Mouse (Mus musculus): ENCODE measurements around the gene Cog7. TPM values are rescaled to one million over a fixed set of nuclear protein-coding genes. Genes with fewer than 3 reads are reported as not detected.
A peak's percentile ranks its signal among the peaks of the same experiment; 100 is the strongest.

Cog7 gene
- polyA plus RNA-seq, 1 experiment from 2014 or later: 21.8 TPM

- no peak overlapping the region for H3K27ac ChIP-seq
- ATAC-seq (ENCODE audit: low FRiP score, low read depth): no peak
- H3K9me3 ChIP-seq: no peaks in the 10 kb centered on the region
- WGBS: 92% methylated on average over 5 of the region's 5 CpGs
- H3K9ac ChIP-seq: no peak overlapping the region
- H3K4me3 ChIP-seq: no peak overlapping the region
- H3K4me2 ChIP-seq (replicated peaks): no peak overlapping the region
- peaks cover 25% of the 10 kb centered on the region for H3K36me3 ChIP-seq
- H3K4me1 ChIP-seq: no peaks in the 10 kb centered on the region
- no peaks in the 10 kb centered on the region for H3K27me3 ChIP-seq (replicated peaks)
Measured at GRCm38 (mm10) chr7:121946196-121946595, 35.3 kb downstream of the Cog7 start.

- no peak overlapping the region for H3K4me3 ChIP-seq
- H3K4me2 ChIP-seq (replicated peaks): no peak overlapping the region
- H3K4me1 ChIP-seq: peaks cover 4% of the 10 kb centered on the region; the same call in 1 of the 2 replicates
- peaks cover 17% of the 10 kb centered on the region for H3K36me3 ChIP-seq
- 95% methylated on average over 2 of the region's 2 CpGs for WGBS
- H3K9ac ChIP-seq: no peak overlapping the region
- H3K27me3 ChIP-seq (replicated peaks): no peaks in the 10 kb centered on the region
- no peaks in the 10 kb centered on the region for H3K9me3 ChIP-seq
- no peak for ATAC-seq (ENCODE audit: low FRiP score, low read depth)
- no peak overlapping the region for H3K27ac ChIP-seq
Measured at GRCm38 (mm10) chr7:121942371-121942770, 39.1 kb downstream of the Cog7 start.

GRCm38 (mm10) chr7:121941640-121942039 lies 39.9 kb downstream of the Cog7 start:
- H3K36me3 ChIP-seq: peaks cover 20% of the 10 kb centered on the region
- no peak overlapping the region for H3K4me2 ChIP-seq (replicated peaks)
- peaks cover 11% of the 10 kb centered on the region; the same call in 1 of the 2 replicates for H3K4me1 ChIP-seq
- no peak overlapping the region for H3K27ac ChIP-seq
- 89% methylated on average over 3 of the region's 3 CpGs for WGBS
- H3K4me3 ChIP-seq: no peak overlapping the region
- H3K27me3 ChIP-seq (replicated peaks): no peaks in the 10 kb centered on the region
- ATAC-seq (ENCODE audit: low FRiP score, low read depth): no peak
- no peaks in the 10 kb centered on the region for H3K9me3 ChIP-seq
- no peak overlapping the region for H3K9ac ChIP-seq

- ATAC-seq (ENCODE audit: low FRiP score, low read depth): no peak
- Histone ChIP-seq H3K27ac (no peak overlapping the region), H3K9ac (no peak overlapping the region), H3K9me3 (no peaks in the 10 kb centered on the region), H3K4me3 (no peak overlapping the region), H3K27me3 (replicated peaks) (no peaks in the 10 kb centered on the region), H3K4me2 (replicated peaks) (no peak overlapping the region), H3K36me3 (peaks cover 20% of the 10 kb centered on the region), H3K4me1 (peaks cover 11% of the 10 kb centered on the region; the same call in 1 of the 2 replicates)
- WGBS: 94% methylated on average over 3 of the region's 3 CpGs
Measured at GRCm38 (mm10) chr7:121941016-121941415, 40.5 kb downstream of the Cog7 start.

- no peak overlapping the region for H3K9ac ChIP-seq
- peak; percentile 79 for ATAC-seq (ENCODE audit: low FRiP score, low read depth)
- H3K4me2 ChIP-seq (replicated peaks): no peak overlapping the region
- peaks cover 11% of the 10 kb centered on the region; the same call in 1 of the 2 replicates for H3K4me1 ChIP-seq
- no peak overlapping the region for H3K4me3 ChIP-seq
- no peaks in the 10 kb centered on the region for H3K9me3 ChIP-seq
- peaks cover 20% of the 10 kb centered on the region for H3K36me3 ChIP-seq
- no peaks in the 10 kb centered on the region for H3K27me3 ChIP-seq (replicated peaks)
- WGBS: 45% methylated on average over 4 of the region's 4 CpGs
- no peak overlapping the region for H3K27ac ChIP-seq
Measured at GRCm38 (mm10) chr7:121939729-121940128, 41.8 kb downstream of the Cog7 start.

- no peak overlapping the region for H3K9ac ChIP-seq
- H3K27me3 ChIP-seq (replicated peaks): no peaks in the 10 kb centered on the region
- H3K36me3 ChIP-seq: peaks cover 20% of the 10 kb centered on the region
- no peak for ATAC-seq (ENCODE audit: low FRiP score, low read depth)
- no peak overlapping the region for H3K4me2 ChIP-seq (replicated peaks)
- no peak overlapping the region for H3K4me3 ChIP-seq
- H3K4me1 ChIP-seq: peaks cover 11% of the 10 kb centered on the region; the same call in 1 of the 2 replicates
- WGBS: 33% methylated on average over 6 of the region's 6 CpGs
- H3K9me3 ChIP-seq: no peaks in the 10 kb centered on the region
- no peak overlapping the region for H3K27ac ChIP-seq
Measured at GRCm38 (mm10) chr7:121939244-121939643, 42.3 kb downstream of the Cog7 start.

GRCm38 (mm10) chr7:121938124-121938891 lies 43.2 kb downstream of the Cog7 start:
- Histone ChIP-seq H3K36me3 (peaks cover 15% of the 10 kb centered on the region), H3K4me3 (no peak overlapping the region), H3K4me1 (peaks cover 11% of the 10 kb centered on the region; the same call in 1 of the 2 replicates), H3K4me2 (replicated peaks) (no peak overlapping the region), H3K27ac (no peak overlapping the region), H3K27me3 (replicated peaks) (no peaks in the 10 kb centered on the region), H3K9ac (no peak overlapping the region), H3K9me3 (no peaks in the 10 kb centered on the region)
- 74% methylated on average over 8 of the region's 8 CpGs for WGBS
- no peak for ATAC-seq (ENCODE audit: low FRiP score, low read depth)

- WGBS: 77% methylated on average over 14 of the region's 14 CpGs
- no peak for ATAC-seq (ENCODE audit: low FRiP score, low read depth)
- peaks cover 7% of the 10 kb centered on the region; the same call in 1 of the 2 replicates for H3K36me3 ChIP-seq
- H3K4me3 ChIP-seq: no peak overlapping the region
- H3K4me1 ChIP-seq: peaks cover 11% of the 10 kb centered on the region; the same call in 1 of the 2 replicates
- no peak overlapping the region for H3K27ac ChIP-seq
- H3K4me2 ChIP-seq (replicated peaks): no peak overlapping the region
- H3K9me3 ChIP-seq: no peaks in the 10 kb centered on the region
- H3K9ac ChIP-seq: no peak overlapping the region
- H3K27me3 ChIP-seq (replicated peaks): no peaks in the 10 kb centered on the region
Measured at GRCm38 (mm10) chr7:121936861-121937630, 44.5 kb downstream of the Cog7 start.

GRCm38 (mm10) chr7:121935906-121936794 lies 45.4 kb downstream of the Cog7 start:
- H3K4me1 ChIP-seq: peaks cover 11% of the 10 kb centered on the region; the same call in 1 of the 2 replicates
- H3K9me3 ChIP-seq: no peaks in the 10 kb centered on the region
- H3K36me3 ChIP-seq: peaks cover 5% of the 10 kb centered on the region; the same call in 1 of the 2 replicates
- no peak overlapping the region for H3K4me3 ChIP-seq
- H3K9ac ChIP-seq: no peak overlapping the region
- no peak overlapping the region for H3K27ac ChIP-seq
- no peak for ATAC-seq (ENCODE audit: low FRiP score, low read depth)
- H3K4me2 ChIP-seq (replicated peaks): no peak overlapping the region
- no peaks in the 10 kb centered on the region for H3K27me3 ChIP-seq (replicated peaks)
- WGBS: 79% methylated on average over 12 of the region's 12 CpGs

- no peaks in the 10 kb centered on the region for H3K9me3 ChIP-seq
- peaks cover 15% of the 10 kb centered on the region for H3K36me3 ChIP-seq
- no peak for ATAC-seq (ENCODE audit: low FRiP score, low read depth)
- peaks cover 11% of the 10 kb centered on the region; the same call in 1 of the 2 replicates for H3K4me1 ChIP-seq
- no peak overlapping the region for H3K4me3 ChIP-seq
- WGBS: 88% methylated on average over 2 of the region's 2 CpGs
- no peaks in the 10 kb centered on the region for H3K27me3 ChIP-seq (replicated peaks)
- H3K27ac ChIP-seq: no peak overlapping the region
- no peak overlapping the region for H3K9ac ChIP-seq
- no peak overlapping the region for H3K4me2 ChIP-seq (replicated peaks)
Measured at GRCm38 (mm10) chr7:121934346-121934745, 47.2 kb downstream of the Cog7 start.

- 89% methylated on average over 6 of the region's 6 CpGs for WGBS
- no peak overlapping the region for H3K27ac ChIP-seq
Measured at GRCm38 (mm10) chr7:121933675-121934074, 47.8 kb downstream of the Cog7 start.

More at GRCm38 (mm10) chr7:121933675-121934074, 47.8 kb downstream of the Cog7 start:
- no peaks in the 10 kb centered on the region for H3K27me3 ChIP-seq (replicated peaks)
- H3K4me1 ChIP-seq: peaks cover 6% of the 10 kb centered on the region; the same call in 1 of the 2 replicates
- no peak overlapping the region for H3K9ac ChIP-seq
- no peak overlapping the region for H3K4me2 ChIP-seq (replicated peaks)
- no peaks in the 10 kb centered on the region for H3K9me3 ChIP-seq
- no peak for ATAC-seq (ENCODE audit: low FRiP score, low read depth)
- H3K4me3 ChIP-seq: no peak overlapping the region
- H3K36me3 ChIP-seq: peaks cover 19% of the 10 kb centered on the region
